Mouse (Mus musculus) T-cell, adult 66 days (primary cell): ENCODE results near the gene Hoxa2. TPM values are rescaled to one million over a fixed set of nuclear protein-coding genes. Genes with fewer than 3 reads are reported as not detected.

Experiments
- total RNA-seq, 2 experiments: library from RNA; stranded (reverse); gene quantifications; 3 replicates in 1 of 2; 4 replicates in 1 of 2; pipeline ENCODE4 v1.2.4; 2023

Hoxa2 gene
- total RNA-seq: not detected

DNA sequence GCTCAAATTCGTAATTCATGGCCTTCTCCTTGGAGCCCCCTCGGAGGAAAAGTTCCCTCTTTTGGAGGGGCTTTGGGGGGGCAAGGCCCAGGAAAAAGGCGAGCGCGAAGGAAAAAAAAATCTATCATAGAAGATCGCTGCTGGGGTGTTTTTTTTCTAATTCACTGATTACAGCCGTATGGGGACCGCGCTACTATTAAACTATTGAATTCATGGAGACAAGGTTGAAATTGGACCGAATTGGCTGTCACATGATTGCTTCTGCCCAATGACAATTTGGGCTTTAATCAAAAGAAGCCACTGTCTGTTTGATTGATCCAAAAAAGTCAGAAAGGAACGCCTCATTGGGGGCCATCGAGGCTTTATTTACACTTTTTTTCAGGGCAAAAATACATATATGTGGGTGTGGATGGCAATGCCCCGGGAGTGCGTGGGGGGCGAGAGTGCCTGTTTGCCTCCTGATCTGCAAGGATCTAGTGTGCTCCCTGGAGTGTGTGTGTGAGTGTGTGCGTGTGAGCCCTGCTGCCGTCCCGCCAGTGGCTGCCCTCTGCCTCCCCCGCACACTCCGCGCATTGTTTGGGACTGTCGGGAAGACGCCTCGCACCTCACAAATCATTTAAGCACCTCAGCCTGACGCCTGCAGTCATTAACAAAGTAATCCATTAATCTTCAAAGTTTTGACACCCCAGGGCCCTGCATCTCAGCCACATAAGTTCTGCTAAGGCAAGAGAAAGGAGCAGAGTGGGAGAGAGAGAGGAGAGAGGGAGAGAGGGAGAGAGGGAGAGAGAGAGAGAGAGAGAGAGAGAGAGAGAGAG, at the start of gene Hoxa2:
Gene Hoxa2, minus strand, starts transcription at position 206 of the 815 bp plus-strand sequence.

DNA sequence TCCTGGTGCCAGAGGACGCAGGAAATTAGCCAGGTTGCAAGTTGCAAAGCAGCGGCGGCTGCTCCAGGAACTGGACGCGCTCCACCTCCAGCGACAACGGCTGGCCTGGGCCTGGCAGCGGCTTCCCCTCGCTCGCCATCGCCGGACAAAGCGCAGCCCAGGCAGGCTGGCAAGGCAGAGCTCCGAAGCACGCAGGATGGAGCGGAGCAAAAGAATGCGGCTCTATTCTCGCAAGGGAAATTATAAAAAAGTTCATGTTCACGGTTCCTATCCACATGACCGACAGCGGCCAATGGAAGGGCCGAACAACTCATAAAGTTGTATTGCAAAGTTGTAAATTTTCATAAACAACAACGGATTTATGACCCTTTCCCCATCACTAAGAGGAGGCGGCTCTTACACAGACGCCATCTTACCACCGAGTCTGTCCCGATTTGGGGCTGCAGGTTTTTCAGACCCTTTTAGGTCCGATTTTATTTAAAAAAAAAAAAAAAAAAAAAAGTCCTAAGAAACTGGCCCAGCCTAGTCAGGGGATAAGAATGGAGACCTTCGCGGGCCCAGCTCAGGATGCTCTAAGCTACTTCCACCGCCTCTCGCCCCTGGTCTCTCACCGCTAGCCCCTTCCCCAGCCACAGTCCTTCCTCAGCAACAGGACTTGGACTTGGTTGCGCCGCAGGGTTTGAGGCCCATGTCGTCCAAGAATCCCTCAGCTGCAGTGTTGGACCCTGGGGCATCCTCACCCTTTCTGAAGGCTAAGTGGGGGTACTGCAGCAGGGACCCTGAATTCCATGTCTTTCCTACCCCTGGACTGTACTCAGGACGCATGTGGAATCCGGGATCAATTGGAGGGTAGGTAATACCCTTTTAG, 48.7 kb upstream of the Hoxa2 start, which contains the start of the genes Hoxa3 and Gm28308:
Gene Hoxa3, minus strand, starts transcription at position 218 of the 868 bp plus-strand sequence.
Gene Gm28308, minus strand, starts transcription at position 221 of the 868 bp plus-strand sequence.

DNA sequence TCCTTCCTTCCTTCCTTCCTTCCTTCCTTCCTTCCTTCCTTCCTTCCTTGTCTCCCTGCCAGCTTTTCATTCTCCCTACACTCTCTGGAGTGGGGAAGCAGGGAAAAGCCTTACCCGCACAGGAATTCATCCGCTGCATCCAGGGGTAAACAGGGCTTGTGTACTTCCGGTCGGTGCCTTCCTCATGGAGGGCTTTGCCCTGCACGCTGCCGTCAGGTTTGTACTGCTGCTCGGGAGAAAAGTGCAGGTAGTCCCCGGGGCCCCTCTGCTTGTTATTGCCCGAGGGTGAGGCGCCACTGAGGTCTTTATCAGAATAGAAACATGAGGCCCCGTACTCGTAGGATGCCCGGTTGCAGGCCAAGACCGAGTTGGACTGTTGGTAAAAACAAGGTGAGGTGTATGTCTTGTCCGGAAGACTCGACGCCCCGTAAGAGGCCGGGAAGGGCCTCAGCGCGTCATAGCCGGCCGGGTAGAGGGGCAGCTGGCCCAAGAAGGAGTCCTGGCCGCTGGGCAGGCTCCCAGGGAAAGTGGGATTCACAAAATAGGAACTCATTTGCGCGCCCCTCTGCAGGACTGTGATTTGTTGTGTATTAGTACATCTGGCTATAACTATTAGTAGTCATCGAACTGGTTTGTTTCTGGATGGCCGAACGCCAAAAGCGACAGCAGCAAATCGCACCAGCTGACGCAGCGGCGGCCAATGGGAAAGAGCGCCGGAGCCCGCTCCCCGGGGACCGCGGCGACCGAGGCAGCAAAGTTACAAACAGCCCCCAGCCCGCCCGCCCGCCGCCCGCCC, 43.6 kb upstream of the Hoxa2 start, which contains the start of gene Hoxa6:
Gene Hoxa6, minus strand, starts transcription at position 651 of the 796 bp plus-strand sequence.

DNA sequence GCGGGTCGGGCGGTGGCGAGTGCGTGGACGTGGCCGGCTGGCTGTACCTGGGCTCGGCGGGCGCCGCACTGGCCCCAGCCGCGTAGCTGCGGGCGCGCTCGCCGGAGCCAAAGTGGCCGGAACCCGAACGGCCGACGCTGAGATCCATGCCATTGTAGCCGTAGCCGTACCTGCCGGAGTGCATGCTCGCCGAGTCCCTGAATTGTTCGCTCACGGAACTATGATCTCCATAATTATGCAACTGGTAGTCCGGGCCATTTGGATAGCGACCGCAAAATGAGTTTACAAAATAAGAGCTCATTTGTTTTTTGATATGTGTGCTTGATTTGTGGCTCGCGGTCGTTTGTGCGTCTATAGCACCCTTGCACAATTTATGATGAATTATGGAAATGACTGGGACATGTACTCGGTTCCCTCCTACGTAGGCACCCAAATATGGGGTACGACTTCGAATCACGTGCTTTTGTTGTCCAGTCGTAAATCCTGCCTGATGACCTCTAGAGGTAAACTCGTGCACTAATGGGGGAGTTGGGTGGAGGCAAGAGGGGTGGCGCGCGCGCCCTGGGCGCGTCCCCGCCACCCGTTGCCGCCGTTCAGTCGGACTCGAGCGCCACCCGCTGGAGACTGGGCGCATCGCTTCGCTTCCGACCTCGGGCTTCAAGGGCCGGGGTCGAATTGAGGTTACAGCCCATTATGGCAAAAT, 39.6 kb upstream of the Hoxa2 start, which contains the start of gene Hoxa5:
Gene Hoxa5, minus strand, starts transcription at position 538 of the 703 bp plus-strand sequence.

DNA sequence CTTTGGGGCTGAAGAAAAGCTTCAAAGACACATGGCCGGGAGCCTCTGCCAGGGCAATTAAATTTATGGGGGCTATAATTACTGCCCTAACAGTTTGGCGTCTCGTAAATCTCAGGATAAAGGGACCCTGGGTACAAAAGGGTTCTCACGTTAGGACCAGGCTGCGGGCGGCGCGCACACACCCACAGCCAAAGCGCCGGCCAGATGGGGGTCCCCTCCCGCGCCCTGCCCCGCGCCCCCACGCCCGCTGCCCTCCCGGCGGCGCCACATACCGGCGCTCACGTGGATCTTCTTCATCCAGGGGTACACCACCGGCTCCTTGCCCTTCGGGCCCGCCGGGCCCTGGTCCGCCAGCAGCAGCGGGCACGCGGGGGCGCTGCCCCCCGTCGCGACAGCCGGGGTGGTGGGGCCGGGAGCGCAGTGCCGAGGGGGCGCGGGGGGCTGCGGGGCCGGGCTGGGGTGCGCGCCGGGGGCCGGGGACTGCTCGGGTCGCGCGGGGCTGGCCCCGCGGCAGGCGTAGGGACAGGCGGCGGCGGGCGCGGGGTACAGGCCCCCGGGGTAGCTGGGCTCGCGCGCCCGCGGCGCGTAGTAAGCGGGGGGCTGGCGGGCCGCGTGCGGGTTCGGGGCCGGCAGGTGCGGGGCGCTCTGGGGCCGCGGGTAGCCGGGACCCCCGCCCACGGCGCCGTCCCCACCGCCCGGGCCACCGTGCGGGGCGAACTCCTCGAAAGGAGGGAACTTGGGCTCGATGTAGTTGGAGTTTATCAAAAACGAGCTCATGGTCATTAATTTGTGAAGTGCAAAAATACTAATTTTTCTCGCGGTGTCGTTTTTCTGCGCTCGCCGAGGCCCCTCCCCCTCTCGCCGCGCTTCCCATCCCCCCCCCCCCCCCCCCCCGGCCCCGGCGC, 26.5 kb upstream of the Hoxa2 start, which contains the start of gene Hoxa4:
Gene Hoxa4, minus strand, starts transcription at position 848 of the 905 bp plus-strand sequence.

DNA sequence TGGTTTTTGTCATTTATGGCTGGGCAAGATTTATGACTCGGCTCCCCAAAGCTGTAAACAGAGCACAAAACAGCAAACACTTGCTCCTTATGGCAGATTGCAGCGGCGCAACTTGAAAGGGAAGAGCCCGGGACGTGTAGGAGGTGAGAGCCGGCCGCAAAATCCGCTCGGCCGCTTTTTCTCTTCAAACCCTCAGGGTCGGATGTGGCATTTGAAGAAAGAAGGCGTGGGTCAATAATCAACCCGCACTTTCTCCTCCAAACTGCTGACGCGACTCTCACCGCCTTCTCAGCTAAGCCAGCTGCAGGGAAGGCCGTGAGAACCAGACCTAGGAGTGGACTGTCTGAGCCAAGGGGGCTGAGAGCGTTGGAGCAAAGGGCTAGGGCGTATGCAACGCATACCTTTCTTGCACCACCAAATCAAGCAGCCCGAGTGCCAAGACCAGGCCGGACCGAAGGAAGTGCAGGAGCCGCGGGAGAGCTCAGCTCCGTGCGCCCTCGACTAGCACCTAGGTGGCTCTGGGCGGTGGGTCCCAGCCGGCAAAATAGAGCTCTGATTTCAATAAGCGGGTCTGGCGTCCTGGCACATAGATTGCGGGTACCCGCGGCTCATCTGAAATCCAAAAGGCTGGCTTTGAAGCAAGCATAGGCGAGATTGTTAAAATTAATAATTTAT, 12.6 kb upstream of the Hoxa2 start, which contains the start of gene 5730596B20Rik:
Gene 5730596B20Rik, plus strand, starts transcription at position 438 of the 675 bp plus-strand sequence.

DNA sequence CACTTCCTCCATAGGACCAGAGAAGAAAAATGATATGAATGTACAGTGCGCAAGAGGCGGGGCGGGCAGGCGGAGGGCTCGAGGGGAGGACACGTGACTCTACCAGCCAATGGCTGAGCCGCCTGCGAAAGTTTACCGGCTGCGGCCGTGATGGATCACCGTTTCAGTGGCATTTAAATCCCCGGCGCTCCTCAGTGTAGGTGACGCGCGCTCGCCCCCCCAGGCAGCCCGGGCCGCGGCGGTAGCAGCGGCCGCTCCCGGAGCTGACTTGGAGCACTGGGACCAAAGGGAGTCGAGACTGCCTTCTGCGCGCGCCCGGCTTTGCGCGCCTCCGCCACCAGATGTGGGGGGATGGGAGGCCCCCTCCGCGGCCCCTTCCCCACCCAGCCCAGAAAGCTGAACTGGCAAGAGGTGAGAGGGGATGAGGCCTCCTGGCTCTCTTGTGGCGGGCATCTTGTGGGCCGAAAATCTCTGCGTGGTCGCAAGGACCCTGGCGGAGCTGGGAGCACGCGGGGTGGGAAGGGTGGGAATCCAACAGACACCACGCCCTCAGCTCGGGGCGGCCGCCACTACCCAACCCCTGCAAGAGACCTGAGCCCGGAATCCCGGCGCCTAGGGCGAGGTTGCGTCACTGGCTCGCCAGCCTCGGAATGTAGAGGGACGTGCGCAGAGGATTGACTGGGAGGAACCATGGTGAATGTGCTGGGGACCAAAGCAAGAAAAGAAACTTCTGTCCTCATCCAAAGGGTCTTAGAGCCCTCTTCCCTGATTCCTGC, 6.2 kb downstream of the Hoxa2 start, which contains the start of gene Hoxa1:
Gene Hoxa1, minus strand, starts transcription at position 42 of the 776 bp plus-strand sequence.

Other genes starting within 250 kb of the Hoxa2 start
- gene Skap2, start 152.3 kb downstream of the Hoxa2 start, total RNA-seq: 10 to 100 TPM in 1 of 2 experiments, 1 to 10 TPM in 1; 9.8 to 18.1 TPM
- not detected for gene Hoxa1, start 6.5 kb downstream of the Hoxa2 start, total RNA-seq
- gene 5730596B20Rik, start 12.7 kb upstream of the Hoxa2 start, total RNA-seq: not detected
- not detected for gene Hoxa4, start 26.9 kb upstream of the Hoxa2 start, total RNA-seq
- not detected for gene Hoxa5, start 39.8 kb upstream of the Hoxa2 start, total RNA-seq
- not detected for gene Hoxa6, start 43.9 kb upstream of the Hoxa2 start, total RNA-seq
- gene Hoxa3, start 48.5 kb upstream of the Hoxa2 start, total RNA-seq: not detected
- gene Gm28308, start 48.5 kb upstream of the Hoxa2 start, total RNA-seq: not detected
- gene Hoxa7, start 57.0 kb upstream of the Hoxa2 start, total RNA-seq: not detected
- not detected for gene Hoxa9, start 66.3 kb upstream of the Hoxa2 start, total RNA-seq
- not detected for gene Hoxa10, start 76.0 kb upstream of the Hoxa2 start, total RNA-seq
- gene Hoxa11, start 81.0 kb upstream of the Hoxa2 start, total RNA-seq: not detected
- gene Hoxa13, start 96.0 kb upstream of the Hoxa2 start, total RNA-seq: not detected
- under 1 TPM; 0.17 to 0.77 TPM for gene Evx1, start 148.7 kb upstream of the Hoxa2 start, total RNA-seq